Mouse (Mus musculus): ENCODE measurements around the gene Tmem150c.

DNA sequence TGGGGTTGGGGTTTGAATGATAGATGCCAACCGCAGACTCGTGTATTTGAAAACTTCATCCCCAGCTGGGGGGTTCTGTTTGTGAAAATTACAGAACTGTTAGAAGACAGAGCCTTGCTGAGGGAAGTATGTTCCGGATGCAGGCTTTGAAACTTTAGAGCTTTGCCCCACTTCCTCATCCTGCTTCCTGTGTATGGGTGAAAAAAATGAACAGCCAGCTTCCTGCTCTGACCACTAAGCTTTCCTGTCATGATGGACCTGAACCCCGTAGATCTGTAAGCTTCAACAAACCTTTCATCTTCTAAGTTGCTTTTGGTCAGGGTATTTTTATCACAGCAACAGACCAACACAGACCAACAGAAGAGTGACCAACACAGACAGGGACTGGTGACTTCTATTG is 77.6 kb downstream of the Tmem150c start:
- TF ChIP-seq CTCF (IDR thresholded peaks at IDR 0.05; ENCODE audit: low read depth) (no peak), EP300 (IDR thresholded peaks at IDR 0.05; ENCODE audit: low read depth) (no peak)

All from liver, postnatal 0 days (tissue).